Mouse (Mus musculus) gastrocnemius, adult 2 months (tissue): ENCODE results near the gene 2310033P09Rik. TPM values are rescaled to one million over a fixed set of nuclear protein-coding genes. Genes with fewer than 3 reads are reported as not detected.

Experiments
- DNase-seq: peaks from one replicate; pipeline ENCODE4 v3.0.0; 2022
- H3K27ac ChIP-seq: fragments of 200-600 bp; 2 replicates; pipeline ENCODE4 v1.8.1; 2022; ENCODE audit warnings: mild to moderate bottlenecking
- H3K4me3 ChIP-seq: fragments of 200-600 bp; 2 replicates; pipeline ENCODE4 v1.8.1; 2022; ENCODE audit warnings: mild to moderate bottlenecking, moderate library complexity
- CTCF ChIP-seq: fragments of 200-600 bp; IDR thresholded peaks from 2 replicates; pipeline ENCODE4 v1.8.1; 2022; ENCODE audit warnings: antibody characterized with exemption, mild to moderate bottlenecking, moderate library complexity
- intact Hi-C: fragments of 180-260 bp; cut with DNase I; formaldehyde crosslinking; loops from one replicate; pipeline ENCODE4 v1.15.1; 2025
- total RNA-seq, 2 experiments: library from RNA; stranded (reverse); gene quantifications; 2 replicates each; pipeline ENCODE4 v1.2.3; 2021

2310033P09Rik gene
- total RNA-seq, 2 experiments from 2014 or later = 2.6 to 3.0 TPM

DNA sequence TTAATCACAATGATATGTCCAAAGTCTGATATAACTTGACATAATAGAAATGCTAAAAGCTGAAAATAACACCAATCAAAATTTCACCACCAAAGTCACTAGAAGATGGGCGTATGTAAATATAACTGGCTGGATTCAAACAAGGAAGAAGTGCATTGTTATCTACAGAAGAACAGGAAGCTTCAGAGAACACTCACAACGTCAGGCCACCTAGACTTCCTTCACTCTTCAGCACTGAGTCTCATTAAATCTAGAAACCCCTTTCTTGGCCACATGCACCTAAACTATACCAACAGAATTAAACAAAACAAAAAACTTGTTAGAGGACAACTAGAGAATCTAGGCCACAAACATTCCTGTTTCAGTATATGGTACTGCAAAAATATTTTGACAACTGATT lies 16.3 kb downstream of the 2310033P09Rik start:
- no peak for TF ChIP-seq CTCF
- Histone ChIP-seq H3K4me3 (peak overlapping the region; percentile 79), H3K27ac (no peak overlapping the region)
- intact Hi-C loops = no loop called here
- DNase-seq = no peak

- H3K27ac ChIP-seq = 0 out of 2 replicates have a peak overlapping the region, but pooled peaks have one; percentile 32
- intact Hi-C loops = no loop called here
- no peak for DNase-seq
- no peak for TF ChIP-seq CTCF
- H3K4me3 ChIP-seq = peak overlapping the region; percentile 79
These were observed 17.0 kb downstream of the 2310033P09Rik start for GRCm38 (mm10) chr11:59225167-59225566.

GRCm38 (mm10) chr11:59226251-59226650 lies 18.1 kb downstream of the 2310033P09Rik start:
- no peak for TF ChIP-seq CTCF
- H3K27ac ChIP-seq = peak overlapping the region; percentile 99
- intact Hi-C loops = no loop called here
- DNase-seq = no peak
- H3K4me3 ChIP-seq = peak overlapping the region; percentile 79

GRCm38 (mm10) chr11:59226787-59227603 lies 18.9 kb downstream of the 2310033P09Rik start:
- no peak for DNase-seq
- peak overlapping the region; percentile 79 for H3K4me3 ChIP-seq
- H3K27ac ChIP-seq = peak overlapping the region; percentile 99
- no peak for TF ChIP-seq CTCF
- intact Hi-C loops = no loop called here

GRCm38 (mm10) chr11:59227604-59228121 lies 19.5 kb downstream of the 2310033P09Rik start:
- intact Hi-C loops = no loop called here
- TF ChIP-seq CTCF = no peak
- H3K27ac ChIP-seq = peak overlapping the region; percentile 99
- H3K4me3 ChIP-seq = peak overlapping the region; percentile 79
- DNase-seq = no peak

DNA sequence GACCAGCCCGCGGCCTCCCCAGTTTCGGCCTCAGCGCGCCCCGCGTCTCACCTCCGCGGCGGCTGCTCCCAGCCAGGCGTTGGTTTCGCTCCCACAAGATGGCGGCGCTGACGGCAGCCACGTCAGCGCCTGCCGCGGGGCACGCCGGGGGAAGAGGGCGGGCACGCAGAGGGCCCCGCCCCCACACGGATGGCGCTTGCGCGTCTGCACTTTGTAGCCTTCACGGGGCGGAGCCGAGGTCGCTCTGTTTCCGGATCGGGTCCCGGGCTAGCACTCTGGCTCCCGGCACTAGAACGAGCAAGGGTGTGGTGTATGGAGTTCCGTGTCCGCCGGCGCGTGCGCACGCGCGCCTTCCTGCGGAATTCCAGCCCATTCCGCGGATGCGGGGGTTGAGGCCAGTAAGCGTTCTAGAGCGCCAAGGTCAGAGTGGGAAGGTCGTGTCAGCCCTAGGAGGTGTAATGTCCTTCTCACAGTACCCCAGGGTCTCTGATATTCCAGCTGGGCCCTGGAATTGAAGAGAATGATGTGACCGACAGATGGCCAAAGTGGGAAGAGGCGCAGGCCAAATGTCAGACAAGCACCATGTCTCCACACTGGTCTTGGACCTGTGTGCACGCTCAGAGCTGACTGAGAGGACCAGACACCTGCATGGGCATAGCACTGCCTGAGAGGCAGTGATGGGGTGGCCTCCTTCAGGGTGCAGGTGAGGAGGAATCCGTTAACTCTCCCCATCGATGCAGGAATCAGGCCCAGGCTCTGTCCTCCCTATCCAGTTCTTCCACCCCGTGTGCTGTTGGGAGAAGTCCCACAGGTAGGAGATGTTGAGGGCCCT lies 20.2 kb downstream of the 2310033P09Rik start, which contains the start of gene Arf1:
Arf1 (minus strand) TSS at position 149 of the 832 bp plus-strand sequence.
- Histone ChIP-seq H3K27ac (peak within 1 kb of the TSS; percentile 99), H3K4me3 (peak within 1 kb of the TSS; percentile 79)
- peak; percentile 98 for DNase-seq
- no peak for TF ChIP-seq CTCF
- intact Hi-C loops = no loop called here

DNA sequence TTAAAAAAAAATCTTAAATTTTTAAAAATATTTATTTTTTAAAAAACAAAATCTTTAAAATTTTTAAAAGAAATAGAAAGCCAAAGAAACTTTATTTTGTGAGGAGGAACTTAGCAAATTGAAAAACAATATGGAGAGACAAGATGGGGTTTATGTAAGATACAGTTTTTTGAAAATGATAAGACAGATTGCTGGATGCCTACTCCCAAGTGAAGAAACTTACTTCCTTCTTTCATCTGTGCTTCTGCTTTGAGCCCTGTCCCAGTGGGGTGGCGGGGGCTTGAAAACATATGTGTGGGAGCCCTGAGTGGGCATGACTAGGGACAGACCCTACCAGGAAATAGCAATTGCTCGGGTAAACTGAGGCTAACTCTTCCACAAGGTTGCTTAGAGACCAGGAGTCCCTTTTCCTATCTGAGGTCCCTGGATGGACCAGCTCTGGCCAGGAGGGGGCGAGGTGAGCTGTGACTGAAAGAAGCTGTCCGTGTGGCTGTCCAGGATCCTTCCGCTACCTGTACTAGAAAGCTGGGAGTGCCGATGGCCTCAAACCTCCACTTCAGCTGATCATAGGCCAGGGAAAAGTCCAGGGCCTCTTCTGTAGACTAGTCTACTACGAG lies 22.1 kb downstream of the 2310033P09Rik start:
- peak; percentile 67 for DNase-seq
- Histone ChIP-seq H3K4me3 (no peak overlapping the region), H3K27ac (no peak overlapping the region)
- intact Hi-C loops = loop anchor here (2.0 kb wide), 1 partner anchor 63 kb away; no protein-coding TSS in a partner anchor
- peak; percentile 76 for TF ChIP-seq CTCF

GRCm38 (mm10) chr11:59232797-59233196 lies 24.7 kb downstream of the 2310033P09Rik start:
- intact Hi-C loops = no loop called here
- DNase-seq = no peak

DNA sequence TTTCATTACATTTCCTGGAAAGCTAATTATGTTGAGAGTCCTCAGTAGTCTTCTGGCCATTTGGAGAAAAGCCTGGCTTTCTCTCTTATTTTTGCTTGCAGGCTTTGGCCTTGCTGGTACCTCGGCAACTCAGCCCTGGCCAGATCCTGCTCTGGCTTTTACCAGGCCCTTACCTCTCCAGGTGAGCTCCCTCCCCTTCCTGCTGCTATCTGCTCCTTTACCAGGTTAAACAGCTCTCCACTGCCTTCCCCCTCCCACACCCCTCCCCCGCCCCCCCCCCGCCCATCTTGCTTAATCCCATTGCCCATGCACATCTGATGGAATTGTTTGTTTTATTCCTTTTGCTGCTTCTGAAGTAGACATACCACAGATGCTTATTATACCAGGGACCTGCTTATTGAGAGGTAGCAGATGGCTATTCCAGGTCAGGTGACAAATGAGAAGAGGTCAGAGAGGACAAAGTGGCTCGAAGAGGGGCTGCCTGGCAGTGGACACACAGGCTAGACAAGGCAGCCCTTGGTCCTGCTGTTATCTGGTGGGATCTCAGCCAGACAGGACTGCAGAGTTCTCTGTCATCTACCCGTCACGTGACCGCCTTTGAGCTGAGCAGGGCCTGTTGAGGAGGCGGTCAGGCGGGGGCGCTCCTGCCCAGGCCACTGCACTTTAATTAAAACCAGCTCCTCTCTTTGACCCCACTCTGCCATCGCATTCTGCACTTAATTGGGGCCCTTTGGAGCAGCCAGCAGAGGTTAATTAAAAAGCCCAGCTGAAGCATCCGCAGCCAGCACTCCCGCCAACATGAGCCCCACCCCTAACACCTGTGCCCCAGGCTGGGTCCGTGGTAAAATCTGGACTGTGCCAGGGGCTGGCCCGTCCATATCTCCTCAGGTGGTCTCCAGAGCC lies 30.7 kb downstream of the 2310033P09Rik start:
- DNase-seq = peak; percentile 75
- H3K4me3 ChIP-seq = no peak overlapping the region
- TF ChIP-seq CTCF = peak; percentile 71
- no peak overlapping the region for H3K27ac ChIP-seq
- intact Hi-C loops = loop anchor here (5.0 kb wide), 1 partner anchor 244 kb away; no protein-coding TSS in a partner anchor

More at GRCm38 (mm10) chr11:59232797-59233196, 24.7 kb downstream of the 2310033P09Rik start:
- Histone ChIP-seq H3K27ac (no peak overlapping the region), H3K4me3 (no peak overlapping the region)
- TF ChIP-seq CTCF = no peak

GRCm38 (mm10) chr11:59239428-59239785 lies 31.3 kb downstream of the 2310033P09Rik start:
- DNase-seq = no peak
- no peak overlapping the region for H3K4me3 ChIP-seq
- intact Hi-C loops = loop anchor here (5.0 kb wide), 1 partner anchor 243 kb away; no protein-coding TSS in a partner anchor
- no peak overlapping the region for H3K27ac ChIP-seq
- no peak for TF ChIP-seq CTCF

DNA sequence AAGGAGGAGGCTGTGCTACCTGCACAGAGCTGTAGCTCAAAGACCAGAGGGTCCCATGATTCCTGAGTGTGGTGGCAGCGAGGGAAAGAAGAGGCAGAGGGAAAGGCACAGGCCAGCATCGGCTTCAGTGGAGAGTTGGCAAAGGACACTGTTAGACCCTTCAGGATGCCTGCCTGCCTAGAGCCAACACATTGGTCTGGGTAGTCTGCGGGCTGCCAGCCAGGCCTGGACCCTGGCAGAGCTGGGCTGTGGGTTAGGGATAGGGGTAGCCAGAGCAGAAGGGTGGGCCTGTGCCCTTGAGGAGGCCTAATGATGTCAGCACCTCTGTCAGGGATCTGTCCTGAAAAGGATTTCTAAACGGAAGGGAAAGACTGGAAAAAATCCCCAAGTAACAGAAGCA lies 31.7 kb downstream of the 2310033P09Rik start:
- intact Hi-C loops = loop anchor here (2.0 to 5.0 kb wide), 2 partner anchors 53 to 243 kb away; no protein-coding TSS in a partner anchor
- no peak for DNase-seq
- no peak for TF ChIP-seq CTCF
- no peak overlapping the region for H3K4me3 ChIP-seq
- no peak overlapping the region for H3K27ac ChIP-seq
